Comparison of ENCODE assay signal across 9 mouse cellular contexts in genomic region chr17:47115754-47116153, GRCm38 (mm10).
DNase-seq lines count a peak whose midpoint lies in the region; ATAC-seq and TF ChIP-seq lines count a peak whose summit lies in the region.
"Had no signal": no experiment of that assay in that cellular context is flagged by ENCODE, and none has a peak within 500 bp of the region (broad histone marks: within the 10 kb centered on the region; RNA-seq: fewer than 3 reads in every experiment).

No protein-coding gene starts in this region.

- 62% methylated on average over 13 of the region's 13 CpGs for WGBS in kidney, postnatal 0 days
- 50% methylated on average over 13 of the region's 13 CpGs for WGBS in stomach, postnatal 0 days

- H3K4me2 ChIP-seq in kidney, postnatal 0 days (ENCODE audit: low read length): no peak overlapping the region
- H3K4me2 ChIP-seq in stomach, postnatal 0 days (replicated peaks; ENCODE audit: low read depth): no peak overlapping the region
- H3K4me2 ChIP-seq: neural tube, embryonic 13.5 days had no signal

- peak; percentile 64 for TF ChIP-seq CTCF in kidney, postnatal 0 days (IDR thresholded peaks at IDR 0.05; ENCODE audit: low read depth)
- TF ChIP-seq CTCF in stomach, postnatal 0 days (IDR thresholded peaks at IDR 0.05; ENCODE audit: low read depth): peak; percentile 66

- no peak for TF ChIP-seq EP300 in stomach, postnatal 0 days (optimal IDR thresholded peaks at IDR 0.05)

- H3K4me1 ChIP-seq in kidney, postnatal 0 days (replicated peaks; ENCODE audit: insufficient read depth, low read length): no peaks in the 10 kb centered on the region
- H3K4me1 ChIP-seq in stomach, postnatal 0 days (replicated peaks; ENCODE audit: control insufficient read depth, insufficient read depth): no peaks in the 10 kb centered on the region
- H3K4me1 ChIP-seq: neural tube, embryonic 13.5 days had no signal

- H3K36me3 ChIP-seq in kidney, postnatal 0 days (ENCODE audit: insufficient read depth, low read length): no peaks in the 10 kb centered on the region
- no peaks in the 10 kb centered on the region for H3K36me3 ChIP-seq in stomach, postnatal 0 days (ENCODE audit: control insufficient read depth, insufficient read depth, low read length)
- H3K36me3 ChIP-seq: neural tube, embryonic 13.5 days had no signal

- intact Hi-C loops in left cerebral cortex, postnatal 25 days (cut with DNase I): no loop called here

- no peak overlapping the region for H3K27ac ChIP-seq in kidney, postnatal 0 days
- H3K27ac ChIP-seq in stomach, postnatal 0 days (replicated peaks): no peak overlapping the region

- no peak for ATAC-seq in kidney, postnatal 0 days (replicated peaks; ENCODE audit: low FRiP score, low read depth)
- peak; percentile 41; the same call in 1 of the 2 replicates for ATAC-seq in stomach, postnatal 0 days (ENCODE audit: low FRiP score, low TSS enrichment)

- no peaks in the 10 kb centered on the region for H3K9me3 ChIP-seq in kidney, postnatal 0 days (replicated peaks; ENCODE audit: low read length)
- H3K9me3 ChIP-seq in stomach, postnatal 0 days (ENCODE audit: control insufficient read depth, low read length): no peaks in the 10 kb centered on the region
- H3K9me3 ChIP-seq: neural tube, embryonic 13.5 days had no signal

- peak; percentile 62 to 83 for DNase-seq in adrenal gland, adult (ENCODE audit: inconsistent age in 2 of 2, low spot score in 1 of 2)
- no peak for DNase-seq in adrenal gland, postnatal 4 days (ENCODE audit: low spot score in 2 of 2)
- peak; percentile 12 for DNase-seq in kidney, postnatal 0 days (ENCODE audit: low spot score)
- no peak for DNase-seq in kidney, postnatal 14 days
- peak; percentile 83 for DNase-seq in R1 (ENCODE audit: low read depth, low spot score)
- peak; percentile 78 for DNase-seq in induced T-regulatory cell, adult 2 months (ENCODE audit: low read depth)
- DNase-seq in stomach, postnatal 0 days (ENCODE audit: low spot score): peak; percentile 37
- DNase-seq in left cerebral cortex, postnatal 25 days (ENCODE audit: low spot score in 2 of 2): no peak

- no peaks in the 10 kb centered on the region for H3K27me3 ChIP-seq in kidney, postnatal 0 days (ENCODE audit: insufficient read depth, low read length)
- no peaks in the 10 kb centered on the region for H3K27me3 ChIP-seq in stomach, postnatal 0 days (ENCODE audit: control insufficient read depth, insufficient read depth, low read length)
- H3K27me3 ChIP-seq: neural tube, embryonic 13.5 days had no signal

- H3K4me3 ChIP-seq in kidney, postnatal 0 days (replicated peaks; ENCODE audit: low read depth, low read length): no peak overlapping the region
- no peak overlapping the region for H3K4me3 ChIP-seq in stomach, postnatal 0 days (ENCODE audit: low read depth, low read length)
- H3K4me3 ChIP-seq: neural tube, embryonic 13.5 days had no signal

- H3K9ac ChIP-seq in kidney, postnatal 0 days (ENCODE audit: low read depth, low read length): no peak overlapping the region
- no peak overlapping the region for H3K9ac ChIP-seq in stomach, postnatal 0 days (ENCODE audit: low read length)
- H3K9ac ChIP-seq: neural tube, embryonic 13.5 days had no signal

Comparison
In these comparisons a context has a peak if more than half of its experiments do, and no peak if none do; other contexts are left out.
1. DNase-seq: peak in adrenal gland, adult (2 of 2), kidney, postnatal 0 days (single experiment), R1 (single experiment), induced T-regulatory cell, adult 2 months (single experiment) and stomach, postnatal 0 days (single experiment); none in adrenal gland, postnatal 4 days (0 of 2), kidney, postnatal 14 days (single experiment) and left cerebral cortex, postnatal 25 days (0 of 2).